Mouse (Mus musculus) cerebellum, adult 18-20 months (tissue): Measurements from ENCODE around the gene Gm20388.

Source experiments
- DNase-seq, 2 experiments: peaks; one replicate each; pipeline ENCODE4 v3.0.0; 2021

The Gm20388 gene

DNA sequence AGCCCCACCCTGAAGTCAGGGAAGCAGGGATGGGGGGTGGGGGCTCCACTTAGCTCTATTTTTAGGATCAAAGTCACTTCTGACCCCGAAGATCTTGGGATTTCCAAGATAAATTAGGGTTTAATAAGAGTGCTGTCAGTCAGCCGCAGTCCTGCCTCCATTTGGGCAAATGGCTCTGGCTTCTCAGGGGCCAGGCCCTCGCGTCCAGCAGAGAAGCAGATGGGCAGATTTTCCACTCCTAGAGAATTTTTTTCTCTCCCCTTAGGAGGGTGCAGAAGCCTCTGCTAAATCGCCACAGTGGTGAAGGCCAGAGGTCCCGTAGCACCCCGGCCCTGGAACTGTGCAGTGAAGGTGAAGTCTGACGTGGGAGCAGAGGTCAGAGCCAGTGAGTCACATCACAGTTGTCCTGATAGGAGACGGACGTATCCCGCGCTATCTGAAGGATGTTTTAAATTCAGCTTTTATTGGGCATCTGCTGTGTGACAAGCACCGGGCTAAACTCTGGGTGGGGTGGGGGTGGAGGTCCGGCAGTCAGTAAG, 1345.2 kb downstream of the Gm20388 start:
- DNase-seq = no peak

DNA sequence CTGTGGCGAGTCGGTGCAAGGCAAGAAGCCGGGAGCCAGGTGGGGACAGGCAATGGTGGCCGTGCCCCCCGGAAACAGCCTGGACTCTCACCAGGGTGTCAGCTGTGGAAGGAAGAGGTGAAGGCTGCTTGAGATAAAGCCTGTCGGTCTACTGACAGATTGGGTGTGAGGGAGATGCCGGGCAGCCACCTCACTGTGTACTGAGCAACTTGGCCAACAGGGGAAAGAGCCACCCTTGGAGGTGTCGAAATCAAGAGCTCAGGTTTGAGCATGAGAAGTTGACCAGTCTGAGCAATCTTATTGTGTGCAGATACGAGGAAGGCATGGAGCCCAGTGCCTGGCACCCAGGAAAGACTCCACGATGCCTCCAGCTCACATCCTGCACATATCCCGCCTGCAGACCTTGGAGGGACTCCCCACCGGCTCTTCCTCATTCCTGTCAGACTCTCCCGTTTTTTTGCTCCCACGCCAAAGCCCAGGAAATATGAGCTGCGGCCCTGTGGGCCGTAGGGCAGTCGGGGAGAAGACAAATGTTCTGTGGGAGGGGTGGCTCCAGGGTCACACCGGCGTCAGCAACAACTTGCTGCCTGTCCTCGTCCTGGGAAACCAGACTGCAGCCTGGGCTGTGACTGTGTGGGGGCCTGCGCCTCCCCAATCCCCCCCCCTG, 1347.6 kb downstream of the Gm20388 start:
- DNase-seq = no peak

GRCm38 (mm10) chr8:121262728-121263389, 1352.2 kb downstream of the Gm20388 start:
- no peak for DNase-seq

- DNase-seq = no peak
These were observed 1352.7 kb downstream of the Gm20388 start for GRCm38 (mm10) chr8:121263390-121263775.

GRCm38 (mm10) chr8:121264260-121264659, 1353.6 kb downstream of the Gm20388 start:
- DNase-seq = no peak

GRCm38 (mm10) chr8:121271542-121271941, 1360.9 kb downstream of the Gm20388 start:
- DNase-seq = no peak

- peak; percentile 50 to 63 for DNase-seq
These were observed 1362.6 kb downstream of the Gm20388 start for GRCm38 (mm10) chr8:121273195-121273594.

DNA sequence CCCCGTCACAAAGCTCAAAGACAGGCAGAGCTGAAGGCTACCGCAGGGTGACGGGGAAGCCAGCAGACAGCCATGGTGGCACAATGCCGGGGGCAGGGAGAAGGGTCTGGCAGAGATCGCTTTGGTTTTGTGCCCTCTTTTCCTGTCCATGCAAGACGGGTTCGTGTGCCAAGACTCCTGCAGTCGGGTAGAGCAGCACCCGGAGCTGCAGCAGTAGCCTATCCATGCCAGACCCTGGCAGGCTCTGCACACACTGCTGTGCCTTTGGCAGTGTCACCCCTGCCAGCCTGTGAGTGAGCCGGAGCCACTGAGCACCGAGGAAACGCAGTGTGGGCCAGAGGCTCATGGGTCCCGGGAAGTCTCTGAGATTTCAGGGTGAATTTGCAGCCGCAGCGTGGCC, 1363.0 kb downstream of the Gm20388 start:
- peak; percentile 76 to 81 for DNase-seq

DNA sequence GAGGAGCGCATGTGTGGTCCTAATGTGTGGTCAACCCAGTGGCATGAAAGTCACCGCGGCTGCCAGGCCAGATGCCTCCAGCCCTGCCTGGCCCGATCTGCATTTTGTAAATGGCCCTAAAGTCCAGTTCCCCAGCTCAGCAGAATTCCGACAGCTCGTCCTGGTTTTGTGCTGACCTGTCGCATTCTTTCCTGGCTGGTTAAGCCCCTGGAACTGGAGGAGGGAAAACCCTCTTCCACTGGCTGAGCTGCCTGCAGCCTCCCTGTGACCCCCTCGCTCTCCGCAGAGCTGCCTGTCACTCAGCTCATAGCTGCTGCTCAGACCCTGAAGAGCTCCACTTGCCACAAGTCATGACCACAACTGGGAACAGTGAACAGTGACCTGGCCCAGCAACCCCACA, 1369.8 kb downstream of the Gm20388 start:
- no peak for DNase-seq

- no peak for DNase-seq
These were observed 1378.7 kb downstream of the Gm20388 start for GRCm38 (mm10) chr8:121289346-121289745.

- DNase-seq = no peak
These were observed 1379.9 kb downstream of the Gm20388 start for GRCm38 (mm10) chr8:121290547-121290946.

- no peak for DNase-seq
These were observed 1382.8 kb downstream of the Gm20388 start for GRCm38 (mm10) chr8:121293418-121293817.

DNA sequence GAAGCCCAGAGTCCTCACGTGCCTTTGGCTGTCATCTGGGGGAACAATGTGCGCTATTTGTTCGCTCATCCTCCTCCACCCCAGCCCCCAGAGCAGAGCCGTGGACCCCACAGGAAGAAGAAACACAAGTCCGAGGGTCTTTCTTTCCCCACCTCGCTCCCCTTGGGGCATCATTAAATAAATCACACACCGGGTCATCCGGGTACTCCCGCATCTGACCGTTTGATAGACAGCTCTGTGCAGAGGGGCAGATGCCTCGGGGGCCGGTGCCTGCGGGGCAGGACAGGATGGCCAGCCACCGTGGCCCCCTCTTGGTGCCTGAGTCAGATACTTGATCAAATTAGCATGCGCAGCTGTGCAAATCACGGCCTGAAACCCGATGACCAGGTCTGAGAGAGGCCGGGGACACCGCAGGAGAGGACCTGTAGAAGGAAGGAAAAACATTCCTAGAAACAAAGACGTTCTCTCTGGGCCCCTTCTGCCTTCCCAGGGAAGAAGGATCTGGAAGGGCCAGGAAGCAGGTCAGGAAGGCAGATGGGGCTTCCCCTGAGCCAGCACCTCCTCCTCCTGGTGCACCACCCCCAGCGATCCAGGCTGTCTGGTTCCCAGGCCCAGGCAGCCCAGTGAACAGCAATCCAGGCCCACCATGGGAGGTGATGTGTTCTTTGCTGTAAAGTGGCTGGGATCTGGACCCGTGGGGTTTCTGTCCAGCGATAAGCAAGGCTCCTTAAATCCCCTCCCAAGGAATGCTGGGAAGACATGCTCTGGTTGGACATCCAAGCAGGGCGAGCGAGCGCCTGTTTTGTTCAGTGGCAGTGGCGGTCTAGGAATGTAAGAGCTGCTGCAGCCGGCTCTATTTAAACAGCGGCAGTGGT, 1383.8 kb downstream of the Gm20388 start:
- no peak for DNase-seq

- no peak for DNase-seq
These were observed 1385.4 kb downstream of the Gm20388 start for GRCm38 (mm10) chr8:121296082-121296481.

DNA sequence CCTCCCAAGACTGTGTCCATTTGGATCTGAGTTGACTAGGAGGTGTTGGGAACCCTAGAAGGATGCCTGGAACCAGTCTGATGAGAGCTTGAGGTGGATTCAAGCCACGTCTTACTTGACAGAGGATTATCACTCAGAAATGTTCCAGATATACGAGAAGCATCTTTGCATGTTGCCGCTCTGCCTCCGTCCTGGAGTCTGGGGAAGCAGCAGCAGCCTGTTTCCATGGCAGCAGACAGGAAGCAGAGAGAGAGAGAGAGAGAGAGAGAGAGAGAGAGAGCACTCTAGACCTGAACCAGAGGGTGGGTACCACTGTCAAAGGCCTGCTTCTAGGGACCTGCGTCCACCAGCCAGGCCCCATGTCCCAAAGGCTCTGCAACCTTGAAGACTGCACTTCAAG, 1386.0 kb downstream of the Gm20388 start:
- DNase-seq = no peak

- DNase-seq = no peak
These were observed 1386.7 kb downstream of the Gm20388 start for GRCm38 (mm10) chr8:121297299-121297698.

- DNase-seq = no peak
These were observed 1389.4 kb downstream of the Gm20388 start for GRCm38 (mm10) chr8:121300066-121300465.

- no peak for DNase-seq
These were observed 1390.1 kb downstream of the Gm20388 start for GRCm38 (mm10) chr8:121300501-121301411.

DNA sequence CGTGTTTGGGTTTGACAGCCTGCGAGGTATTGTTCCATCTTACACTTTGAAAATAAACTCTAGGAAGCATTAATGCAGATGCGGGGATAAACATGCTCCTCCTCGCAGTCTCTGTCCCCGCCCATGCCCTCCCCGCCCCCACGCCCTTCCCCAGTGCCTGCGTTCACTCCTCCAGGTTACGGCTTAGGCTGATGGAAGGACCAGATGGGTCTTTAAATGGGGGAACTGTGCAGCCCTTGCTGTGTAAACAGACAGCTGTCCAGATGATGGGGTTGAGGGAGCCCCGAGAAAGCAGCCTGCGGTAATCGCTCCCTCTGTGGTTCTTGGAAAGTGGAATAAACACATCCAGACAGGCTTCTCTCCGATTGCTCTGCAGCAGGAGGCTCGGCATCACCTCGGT, 1390.8 kb downstream of the Gm20388 start:
- DNase-seq = no peak

DNA sequence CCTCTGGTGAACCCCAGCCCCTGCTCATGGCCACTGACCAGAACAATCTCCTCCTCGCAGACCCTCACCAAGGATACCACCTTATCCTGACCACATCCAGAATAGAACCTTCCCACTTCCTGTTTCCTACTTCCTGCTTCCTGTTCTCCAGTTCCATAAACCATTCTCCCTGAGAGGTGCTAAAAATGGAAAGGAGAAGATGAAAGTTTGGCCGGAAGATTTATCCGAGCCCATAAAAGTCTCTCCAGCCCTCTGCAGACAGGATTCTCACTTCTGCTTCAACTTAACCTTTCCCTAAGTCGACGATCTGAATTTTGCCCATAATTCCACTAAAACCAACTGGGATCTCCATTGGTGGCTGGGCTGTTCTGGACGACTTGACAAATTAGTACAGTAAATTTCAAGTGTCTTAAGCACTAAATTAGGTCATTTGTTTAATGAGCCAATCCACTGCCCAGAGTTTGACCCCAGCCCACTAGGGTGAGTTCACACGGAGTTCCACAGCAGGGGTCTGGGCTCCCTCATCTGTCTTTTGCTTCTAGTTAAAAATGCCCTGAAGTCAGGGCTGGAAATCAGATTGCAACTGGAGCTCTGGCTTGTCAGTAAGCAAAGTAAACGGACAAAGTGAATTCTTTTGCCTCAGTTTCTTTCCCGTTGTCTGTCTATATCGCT, 1391.5 kb downstream of the Gm20388 start:
- no peak for DNase-seq

DNA sequence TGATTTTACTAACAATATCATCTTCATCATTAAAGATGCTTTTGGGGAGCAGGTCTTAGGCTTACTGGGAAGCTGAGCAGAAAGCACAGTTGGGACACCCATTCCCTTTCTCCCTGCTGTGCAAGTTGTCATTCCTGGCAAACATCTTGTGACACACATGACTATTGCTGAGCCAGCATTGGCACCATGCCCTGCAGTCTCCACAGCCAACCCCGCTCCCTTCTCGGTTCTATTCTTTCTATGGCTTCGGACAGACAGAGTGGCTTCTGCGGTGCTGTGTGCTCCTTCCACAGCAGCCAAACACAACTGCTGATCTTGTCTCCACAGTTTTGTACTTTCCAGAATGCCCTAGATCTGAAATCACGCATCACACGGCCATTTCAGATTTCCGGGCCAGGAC, 1397.1 kb downstream of the Gm20388 start:
- peak in 1 of 2 experiments; percentile 9 for DNase-seq
